Mouse (Mus musculus): ENCODE results near the gene Selenof. TPM values are rescaled to one million over a fixed set of nuclear protein-coding genes. Genes with fewer than 3 reads are reported as not detected.
"Not testable (repeated sequence)": the region's sequence is repeated elsewhere in the genome, so short reads cannot be mapped to it uniquely, and the experiment has no call there.

Gene Selenof
- total RNA-seq, 4 experiments from 2014 or later, result 133 to 136 (median 134) TPM

GRCm38 (mm10) chr3:144602413-144602812, 32.3 kb downstream of the Selenof start:
- DNase-seq (ENCODE audit: low spot score), result no peak

- no peak for DNase-seq (ENCODE audit: low spot score)
Measured at GRCm38 (mm10) chr3:144602819-144603218, 32.7 kb downstream of the Selenof start.

GRCm38 (mm10) chr3:144603558-144603957, 33.5 kb downstream of the Selenof start:
- DNase-seq (ENCODE audit: low spot score), result no peak

- no peak for DNase-seq (ENCODE audit: low spot score)
Measured at GRCm38 (mm10) chr3:144604205-144604604, 34.1 kb downstream of the Selenof start.

- not testable (repeated sequence) for DNase-seq (ENCODE audit: low spot score)
Measured at GRCm38 (mm10) chr3:144605811-144606210, 35.7 kb downstream of the Selenof start.

GRCm38 (mm10) chr3:144606449-144606848, 36.3 kb downstream of the Selenof start:
- DNase-seq (ENCODE audit: low spot score), result no peak

- no peak for DNase-seq (ENCODE audit: low spot score)
Measured at GRCm38 (mm10) chr3:144608090-144608489, 38.0 kb downstream of the Selenof start.

GRCm38 (mm10) chr3:144610759-144611158, 40.7 kb downstream of the Selenof start:
- DNase-seq (ENCODE audit: low spot score), result no peak

GRCm38 (mm10) chr3:144611626-144612271, 41.6 kb downstream of the Selenof start:
- DNase-seq (ENCODE audit: low spot score), result peak; percentile 24

GRCm38 (mm10) chr3:144612382-144612781, 42.3 kb downstream of the Selenof start:
- DNase-seq (ENCODE audit: low spot score), result no peak

GRCm38 (mm10) chr3:144614277-144614676, 44.2 kb downstream of the Selenof start:
- DNase-seq (ENCODE audit: low spot score), result no peak

- no peak for DNase-seq (ENCODE audit: low spot score)
Measured at GRCm38 (mm10) chr3:144614698-144615097, 44.6 kb downstream of the Selenof start.

GRCm38 (mm10) chr3:144615459-144615858, 45.4 kb downstream of the Selenof start:
- DNase-seq (ENCODE audit: low spot score), result no peak

GRCm38 (mm10) chr3:144616654-144617425, 46.7 kb downstream of the Selenof start:
- DNase-seq (ENCODE audit: low spot score), result peak; percentile 88

- DNase-seq (ENCODE audit: low spot score), result peak; percentile 72
Measured at GRCm38 (mm10) chr3:144617633-144618180, 47.6 kb downstream of the Selenof start.

GRCm38 (mm10) chr3:144622930-144623612, 53.0 kb downstream of the Selenof start:
- no peak for DNase-seq (ENCODE audit: low spot score)

GRCm38 (mm10) chr3:144625691-144626090, 55.6 kb downstream of the Selenof start:
- no peak for DNase-seq (ENCODE audit: low spot score)

- peak; percentile 28 for DNase-seq (ENCODE audit: low spot score)
Measured at GRCm38 (mm10) chr3:144628005-144628914, 58.2 kb downstream of the Selenof start.

GRCm38 (mm10) chr3:144628915-144629230, 58.8 kb downstream of the Selenof start:
- no peak for DNase-seq (ENCODE audit: low spot score)

GRCm38 (mm10) chr3:144635236-144635635, 65.1 kb downstream of the Selenof start:
- no peak for DNase-seq (ENCODE audit: low spot score)

GRCm38 (mm10) chr3:144638110-144638509, 68.0 kb downstream of the Selenof start:
- no peak for DNase-seq (ENCODE audit: low spot score)
